Mouse (Mus musculus) E14TG2a.4 (cell line): ENCODE data around the gene Egflam.
A peak's percentile ranks its signal among the peaks of the same experiment; 100 is the strongest.

ENCODE experiments used
- H3K27me3 ChIP-seq: 2 replicates; pipeline ENCODE4 v1.6.1; 2014; ENCODE audit warnings: low read length, control low read depth; ENCODE audit not compliant: insufficient read depth
- H3K36me3 ChIP-seq: 2 replicates; pipeline ENCODE4 v1.6.1; 2014; ENCODE audit warnings: low read length, control low read depth; ENCODE audit not compliant: insufficient read depth
- H3K4me1 ChIP-seq: replicated peaks from 2 replicates; pipeline ENCODE4 v1.6.1; 2014; ENCODE audit warnings: low read depth, low read length, control low read depth
- H3K4me3 ChIP-seq: replicated peaks from 2 replicates; pipeline ENCODE4 v1.5.1; 2014; ENCODE audit warnings: mild to moderate bottlenecking, low read length
- H3K9me3 ChIP-seq: 2 replicates; pipeline ENCODE4 v1.6.1; 2014; ENCODE audit warnings: low read length, control low read depth
- CTCF ChIP-seq: conservative IDR thresholded peaks from 2 replicates; pipeline ENCODE4 v1.5.1; 2014; ENCODE audit warnings: low read length
- NANOG ChIP-seq: IDR thresholded peaks from 2 replicates; pipeline ENCODE4 v1.6.1; 2014; ENCODE audit warnings: borderline replicate concordance, low read length, mixed read lengths
- POU5F1 ChIP-seq: IDR thresholded peaks from 2 replicates; pipeline ENCODE4 v1.6.1; 2014; ENCODE audit warnings: low read length, borderline replicate concordance

Gene Egflam

GRCm38 (mm10) chr15:7397818-7398608 lies at the start of gene Egflam:
TSS of gene Egflam (minus strand) at chr15:7398395.
- TF ChIP-seq CTCF (no peak), NANOG (no peak), POU5F1 (no peak)
- Histone ChIP-seq H3K27me3 (peaks cover 64% of the 10 kb centered on the region), H3K4me1 (peaks cover 15% of the 10 kb centered on the region), H3K9me3 (no peaks in the 10 kb centered on the region), H3K36me3 (no peaks in the 10 kb centered on the region), H3K4me3 (peak within 1 kb of the TSS; percentile 82)

- H3K27me3 ChIP-seq: no peaks in the 10 kb centered on the region
- no peaks in the 10 kb centered on the region for H3K9me3 ChIP-seq
- H3K4me3 ChIP-seq: no peak overlapping the region
- no peaks in the 10 kb centered on the region; the same call in 1 of the 2 replicates for H3K4me1 ChIP-seq
- no peak for TF ChIP-seq POU5F1
- no peak for TF ChIP-seq NANOG
- no peak for TF ChIP-seq CTCF
- H3K36me3 ChIP-seq: no peaks in the 10 kb centered on the region
Measured at GRCm38 (mm10) chr15:7443396-7444315, 45.5 kb upstream of the Egflam start.

GRCm38 (mm10) chr15:7442148-7443100 lies 44.2 kb upstream of the Egflam start:
- Histone ChIP-seq H3K9me3 (no peaks in the 10 kb centered on the region), H3K4me3 (no peak overlapping the region), H3K27me3 (no peaks in the 10 kb centered on the region), H3K4me1 (no peaks in the 10 kb centered on the region; the same call in 1 of the 2 replicates), H3K36me3 (no peaks in the 10 kb centered on the region)
- TF ChIP-seq POU5F1 (no peak), NANOG (no peak), CTCF (no peak)

- H3K36me3 ChIP-seq: no peaks in the 10 kb centered on the region
- H3K27me3 ChIP-seq: no peaks in the 10 kb centered on the region
- peaks cover 5% of the 10 kb centered on the region for H3K9me3 ChIP-seq
- no peaks in the 10 kb centered on the region for H3K4me1 ChIP-seq
- no peak overlapping the region for H3K4me3 ChIP-seq
- TF ChIP-seq NANOG: no peak
- TF ChIP-seq CTCF: no peak
- no peak for TF ChIP-seq POU5F1
Measured at GRCm38 (mm10) chr15:7424282-7424681, 26.1 kb upstream of the Egflam start.

- Histone ChIP-seq H3K36me3 (no peaks in the 10 kb centered on the region), H3K4me1 (no peaks in the 10 kb centered on the region), H3K4me3 (no peak overlapping the region), H3K9me3 (no peaks in the 10 kb centered on the region), H3K27me3 (peaks cover 12% of the 10 kb centered on the region)
- TF ChIP-seq NANOG: no peak
Measured at GRCm38 (mm10) chr15:7404521-7404920, 6.3 kb upstream of the Egflam start.

GRCm38 (mm10) chr15:7398609-7399540 lies 680 bp upstream of the Egflam start:
- Histone ChIP-seq H3K9me3 (no peaks in the 10 kb centered on the region), H3K27me3 (peaks cover 64% of the 10 kb centered on the region), H3K36me3 (no peaks in the 10 kb centered on the region), H3K4me1 (peaks cover 15% of the 10 kb centered on the region), H3K4me3 (peak overlapping the region; percentile 82)
- TF ChIP-seq CTCF: no peak
- TF ChIP-seq POU5F1: no peak

GRCm38 (mm10) chr15:7397446-7397817 lies 763 bp downstream of the Egflam start:
- Histone ChIP-seq H3K27me3 (peaks cover 64% of the 10 kb centered on the region), H3K4me1 (peaks cover 15% of the 10 kb centered on the region)

More at GRCm38 (mm10) chr15:7397446-7397817, 763 bp downstream of the Egflam start:
- no peaks in the 10 kb centered on the region for H3K9me3 ChIP-seq
- no peaks in the 10 kb centered on the region for H3K36me3 ChIP-seq
- H3K4me3 ChIP-seq: peak overlapping the region; percentile 82
- TF ChIP-seq NANOG (no peak), POU5F1 (no peak), CTCF (no peak)
